Mouse (Mus musculus): ENCODE measurements at regions not wholly inside any gene's neighbourhood (a gene's known extent, or its start where the extent isn't known, plus 50 kb on each side); places are given as distances from the start of the nearest gene placed in this dataset.
A peak's percentile ranks its signal among the peaks of the same experiment; 100 is the strongest.

GRCm38 (mm10) chrX:68546561-68546960, 131.8 kb upstream of the Fmr1 start:
- Histone ChIP-seq H3K4me2 (ENCODE audit: low read depth, low read length) (no peak overlapping the region), H3K9me3 (ENCODE audit: control insufficient read depth, low read length) (no peaks in the 10 kb centered on the region), H3K27me3 (replicated peaks; ENCODE audit: control insufficient read depth, insufficient read depth, low read length) (no peaks in the 10 kb centered on the region), H3K9ac (ENCODE audit: low read depth, low read length) (no peak overlapping the region), H3K36me3 (ENCODE audit: control insufficient read depth, insufficient read depth, low read length) (no peaks in the 10 kb centered on the region), H3K27ac (replicated peaks; ENCODE audit: low read depth, low read length) (no peak overlapping the region), H3K4me3 (ENCODE audit: low read depth, low read length) (no peak overlapping the region), H3K4me1 (ENCODE audit: control insufficient read depth, insufficient read depth, low read length) (no peaks in the 10 kb centered on the region)
- WGBS = 44% methylated on average over 2 of the region's 2 CpGs
- no peak for DNase-seq (ENCODE audit: low spot score)
- ATAC-seq (ENCODE audit: low read depth) = no peak

- Histone ChIP-seq H3K27me3 (replicated peaks; ENCODE audit: control insufficient read depth, insufficient read depth, low read length) (no peaks in the 10 kb centered on the region), H3K9ac (ENCODE audit: low read depth, low read length) (no peak overlapping the region), H3K4me2 (ENCODE audit: low read depth, low read length) (no peak overlapping the region), H3K9me3 (ENCODE audit: control insufficient read depth, low read length) (no peaks in the 10 kb centered on the region), H3K36me3 (ENCODE audit: control insufficient read depth, insufficient read depth, low read length) (no peaks in the 10 kb centered on the region), H3K27ac (replicated peaks; ENCODE audit: low read depth, low read length) (no peak overlapping the region), H3K4me3 (ENCODE audit: low read depth, low read length) (no peak overlapping the region), H3K4me1 (ENCODE audit: control insufficient read depth, insufficient read depth, low read length) (no peaks in the 10 kb centered on the region)
- DNase-seq (ENCODE audit: low spot score) = no peak
- no peak for ATAC-seq (ENCODE audit: low read depth)
Observed at GRCm38 (mm10) chrX:68554031-68554430, 124.3 kb upstream of the Fmr1 start.

GRCm38 (mm10) chrX:68557717-68558116, 120.6 kb upstream of the Fmr1 start:
- ATAC-seq (ENCODE audit: low read depth) (no peak), DNase-seq (ENCODE audit: low spot score) (peak; percentile 5)
- WGBS = 79% methylated on average over 2 of the region's 2 CpGs
- Histone ChIP-seq H3K36me3 (ENCODE audit: control insufficient read depth, insufficient read depth, low read length) (no peaks in the 10 kb centered on the region), H3K4me3 (ENCODE audit: low read depth, low read length) (no peak overlapping the region), H3K4me2 (ENCODE audit: low read depth, low read length) (no peak overlapping the region), H3K9me3 (ENCODE audit: control insufficient read depth, low read length) (no peaks in the 10 kb centered on the region), H3K27me3 (replicated peaks; ENCODE audit: control insufficient read depth, insufficient read depth, low read length) (no peaks in the 10 kb centered on the region), H3K9ac (ENCODE audit: low read depth, low read length) (no peak overlapping the region), H3K4me1 (ENCODE audit: control insufficient read depth, insufficient read depth, low read length) (no peaks in the 10 kb centered on the region), H3K27ac (replicated peaks; ENCODE audit: low read depth, low read length) (no peak overlapping the region)

- H3K27me3 ChIP-seq (replicated peaks; ENCODE audit: control insufficient read depth, insufficient read depth, low read length) = no peaks in the 10 kb centered on the region
- no peak overlapping the region for H3K9ac ChIP-seq (ENCODE audit: low read depth, low read length)
- ATAC-seq (ENCODE audit: low read depth) (no peak), DNase-seq (ENCODE audit: low spot score) (peak; percentile 67)
- WGBS = 19% methylated on average over 9 of the region's 9 CpGs
- no peaks in the 10 kb centered on the region for H3K4me1 ChIP-seq (ENCODE audit: control insufficient read depth, insufficient read depth, low read length)
- no peak overlapping the region for H3K4me2 ChIP-seq (ENCODE audit: low read depth, low read length)
- no peaks in the 10 kb centered on the region for H3K36me3 ChIP-seq (ENCODE audit: control insufficient read depth, insufficient read depth, low read length)
- no peak overlapping the region for H3K27ac ChIP-seq (replicated peaks; ENCODE audit: low read depth, low read length)
- no peaks in the 10 kb centered on the region for H3K9me3 ChIP-seq (ENCODE audit: control insufficient read depth, low read length)
- no peak overlapping the region for H3K4me3 ChIP-seq (ENCODE audit: low read depth, low read length)
Observed at GRCm38 (mm10) chrX:68585246-68585645, 93.1 kb upstream of the Fmr1 start.

GRCm38 (mm10) chrX:68622141-68622540, 56.2 kb upstream of the Fmr1 start:
- ATAC-seq (ENCODE audit: low read depth) = no peak
- H3K4me2 ChIP-seq (ENCODE audit: low read depth, low read length) = no peak overlapping the region
- no peaks in the 10 kb centered on the region for H3K9me3 ChIP-seq (ENCODE audit: control insufficient read depth, low read length)
- no peak for DNase-seq (ENCODE audit: low spot score)
- no peak overlapping the region for H3K27ac ChIP-seq (replicated peaks; ENCODE audit: low read depth, low read length)
- H3K27me3 ChIP-seq (replicated peaks; ENCODE audit: control insufficient read depth, insufficient read depth, low read length) = no peaks in the 10 kb centered on the region
- 77% methylated on average over 3 of the region's 3 CpGs for WGBS
- no peaks in the 10 kb centered on the region for H3K36me3 ChIP-seq (ENCODE audit: control insufficient read depth, insufficient read depth, low read length)
- no peaks in the 10 kb centered on the region for H3K4me1 ChIP-seq (ENCODE audit: control insufficient read depth, insufficient read depth, low read length)
- H3K4me3 ChIP-seq (ENCODE audit: low read depth, low read length) = no peak overlapping the region
- H3K9ac ChIP-seq (ENCODE audit: low read depth, low read length) = no peak overlapping the region

All from embryonic facial prominence, embryonic 14.5 days (tissue).